Mouse (Mus musculus): ENCODE measurements around the gene Pqlc2. TPM values are rescaled to one million over a fixed set of nuclear protein-coding genes. Genes with fewer than 3 reads are reported as not detected.

Pqlc2 gene
- polyA plus RNA-seq, 1 experiment from 2014 or later: 12.7 TPM

DNA sequence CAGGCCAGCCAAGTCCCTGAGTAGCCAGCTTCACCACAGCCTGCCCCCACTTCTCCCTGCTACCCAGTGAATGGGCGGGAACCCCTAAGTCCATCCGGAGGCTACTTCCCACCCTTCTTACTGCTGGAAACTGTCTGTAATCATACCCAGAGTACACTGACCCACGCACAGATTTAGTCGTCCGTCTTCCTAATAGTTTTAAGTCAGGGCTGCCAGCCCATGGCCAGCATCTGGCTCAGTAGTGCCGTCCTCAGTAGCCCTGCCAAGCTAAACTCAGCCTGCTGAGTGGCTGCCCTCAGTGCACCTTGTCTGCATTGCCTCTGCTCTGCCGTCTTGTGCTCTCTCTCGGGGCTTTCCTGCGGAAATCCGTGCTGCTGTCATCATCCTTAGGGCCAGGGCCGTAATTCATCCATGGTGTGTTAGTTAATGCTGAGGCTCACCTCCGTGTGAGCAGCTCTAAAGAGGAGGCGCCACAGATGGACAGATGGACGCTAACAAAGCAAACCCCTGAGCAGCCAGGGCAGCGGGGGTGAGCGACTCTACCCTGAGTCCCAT lies 28.6 kb downstream of the Pqlc2 start:
- Histone ChIP-seq H3K9ac (no peak overlapping the region), H3K9me3 (replicated peaks) (no peaks in the 10 kb centered on the region), H3K27ac (replicated peaks) (no peak overlapping the region), H3K4me2 (no peak overlapping the region), H3K4me3 (replicated peaks) (no peak overlapping the region), H3K4me1 (replicated peaks) (no peaks in the 10 kb centered on the region), H3K27me3 (no peaks in the 10 kb centered on the region), H3K36me3 (replicated peaks) (peaks cover 68% of the 10 kb centered on the region)
- 83% methylated on average over 16 of the region's 16 CpGs for WGBS (ENCODE audit: insufficient replicate concordance)
- ATAC-seq (ENCODE audit: insufficient read depth): no peak

DNA sequence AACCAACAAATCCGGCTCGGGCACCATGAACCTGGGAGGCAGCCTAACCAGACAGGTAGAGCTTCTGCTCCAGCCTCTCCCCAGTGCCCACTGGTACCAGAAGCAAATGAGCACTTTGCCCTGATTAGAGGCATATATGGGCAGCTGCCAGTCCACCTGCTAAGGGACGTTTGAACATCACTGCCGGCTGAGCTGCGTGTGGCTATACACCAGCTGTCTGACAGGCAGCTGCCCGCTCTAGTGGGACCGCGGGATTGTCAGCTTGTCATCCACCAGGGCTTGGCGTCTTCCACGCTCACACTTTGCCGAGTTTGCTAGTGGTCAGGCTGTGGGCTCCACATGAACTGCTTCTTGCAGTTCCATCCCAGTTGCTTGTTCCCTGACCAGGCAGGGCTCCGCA lies 30.0 kb downstream of the Pqlc2 start:
- Histone ChIP-seq H3K27ac (replicated peaks) (no peak overlapping the region), H3K9me3 (replicated peaks) (no peaks in the 10 kb centered on the region), H3K27me3 (no peaks in the 10 kb centered on the region), H3K36me3 (replicated peaks) (peaks cover 59% of the 10 kb centered on the region), H3K9ac (no peak overlapping the region), H3K4me2 (no peak overlapping the region), H3K4me3 (replicated peaks) (no peak overlapping the region), H3K4me1 (replicated peaks) (no peaks in the 10 kb centered on the region)
- ATAC-seq (ENCODE audit: insufficient read depth): no peak
- WGBS (ENCODE audit: insufficient replicate concordance): 82% methylated on average over 12 of the region's 12 CpGs

DNA sequence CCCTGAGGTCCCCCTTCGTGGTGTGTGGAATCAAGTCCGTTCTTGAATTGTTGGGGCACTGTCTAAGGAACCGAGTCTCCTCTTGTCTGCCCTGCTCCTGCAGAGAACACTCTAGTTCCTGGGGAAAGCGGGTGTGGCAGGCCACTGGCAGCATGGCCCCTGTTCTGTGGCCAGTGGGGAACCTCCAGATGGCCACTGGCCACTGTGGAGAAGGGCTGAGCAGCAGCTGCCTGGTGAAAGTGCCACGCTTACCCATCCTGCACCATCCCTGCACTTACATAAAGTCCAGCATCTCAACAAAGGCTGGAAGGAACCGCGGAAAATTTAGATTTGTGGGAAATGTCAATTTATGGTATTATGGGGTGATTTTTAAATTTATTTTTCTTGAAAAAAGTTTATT lies 34.1 kb downstream of the Pqlc2 start:
- no peak overlapping the region for H3K27ac ChIP-seq (replicated peaks)
- H3K9me3 ChIP-seq (replicated peaks): no peaks in the 10 kb centered on the region
- H3K4me1 ChIP-seq (replicated peaks): no peaks in the 10 kb centered on the region; the same call in 1 of the 2 replicates
- H3K27me3 ChIP-seq: no peaks in the 10 kb centered on the region
- WGBS (ENCODE audit: insufficient replicate concordance): 82% methylated on average over 7 of the region's 7 CpGs
- H3K9ac ChIP-seq: no peak overlapping the region
- peaks cover 36% of the 10 kb centered on the region for H3K36me3 ChIP-seq (replicated peaks)
- H3K4me2 ChIP-seq: no peak overlapping the region
- ATAC-seq (ENCODE audit: insufficient read depth): no peak
- no peak overlapping the region for H3K4me3 ChIP-seq (replicated peaks)

DNA sequence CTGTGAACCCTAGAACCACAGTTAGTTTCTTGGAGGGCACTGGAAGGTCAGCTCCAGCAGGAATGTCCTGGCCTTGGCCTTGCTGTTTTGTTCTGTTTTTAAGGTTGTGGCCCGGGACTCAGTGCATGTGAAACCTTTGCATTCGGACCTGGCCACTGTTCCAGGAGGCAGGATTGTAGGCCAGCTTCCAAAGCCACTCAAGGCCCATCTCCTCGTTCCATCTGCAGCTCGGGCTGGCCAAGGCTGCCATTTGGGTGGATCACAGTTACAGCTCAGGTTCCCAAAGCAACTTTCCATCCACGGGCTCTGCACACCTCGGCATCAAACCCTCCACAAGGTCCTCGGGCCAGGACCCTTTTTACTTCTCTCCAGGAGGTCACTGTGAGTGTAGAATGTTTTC lies 35.9 kb downstream of the Pqlc2 start:
- H3K27ac ChIP-seq (replicated peaks): no peak overlapping the region
- peaks cover 19% of the 10 kb centered on the region for H3K36me3 ChIP-seq (replicated peaks)
- no peak overlapping the region for H3K9ac ChIP-seq
- H3K4me3 ChIP-seq (replicated peaks): no peak overlapping the region
- H3K4me2 ChIP-seq: no peak overlapping the region
- no peak for ATAC-seq (ENCODE audit: insufficient read depth)
- H3K27me3 ChIP-seq: no peaks in the 10 kb centered on the region
- no peaks in the 10 kb centered on the region for H3K9me3 ChIP-seq (replicated peaks)
- WGBS (ENCODE audit: insufficient replicate concordance): 81% methylated on average over 7 of the region's 7 CpGs
- H3K4me1 ChIP-seq (replicated peaks): no peaks in the 10 kb centered on the region; the same call in 1 of the 2 replicates

DNA sequence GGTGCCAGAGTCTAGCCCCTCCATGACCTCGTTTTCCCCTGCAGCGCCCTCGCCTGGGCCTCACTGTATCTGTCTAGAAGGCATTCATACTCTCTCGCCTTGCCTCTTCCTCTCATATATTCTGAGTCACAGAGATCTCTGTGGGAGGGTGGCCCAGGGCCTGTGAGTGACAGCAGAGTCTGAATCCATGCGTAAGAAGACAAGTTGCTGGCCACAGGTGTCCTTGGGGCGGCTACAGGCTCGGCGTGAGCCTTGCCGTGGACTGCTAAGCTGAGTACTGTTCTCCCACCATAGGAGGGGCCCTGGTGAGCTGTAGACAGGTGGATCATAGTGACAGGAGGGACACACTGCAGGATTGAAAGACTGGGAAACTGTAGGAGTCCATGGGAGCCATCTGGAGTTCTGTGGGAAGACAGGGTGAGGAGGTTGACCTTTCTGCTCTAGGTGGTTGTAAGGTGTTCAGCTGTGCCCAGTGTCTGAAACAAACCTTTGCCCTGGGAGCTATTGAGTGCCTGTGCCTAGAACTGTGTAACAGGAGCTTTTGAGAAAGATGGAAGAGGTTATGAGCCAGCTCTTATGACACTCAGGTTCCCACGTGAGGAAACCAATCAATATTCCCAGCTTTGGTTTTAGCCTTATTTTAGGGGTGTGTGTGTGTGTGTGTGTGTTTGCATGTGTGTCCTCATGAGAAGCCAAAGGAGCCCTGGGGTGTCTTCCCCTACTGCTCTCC lies 37.4 kb downstream of the Pqlc2 start:
- Histone ChIP-seq H3K9me3 (replicated peaks) (no peaks in the 10 kb centered on the region), H3K36me3 (replicated peaks) (peaks cover 26% of the 10 kb centered on the region), H3K27ac (replicated peaks) (no peak overlapping the region), H3K9ac (no peak overlapping the region), H3K4me2 (no peak overlapping the region), H3K27me3 (no peaks in the 10 kb centered on the region), H3K4me1 (replicated peaks) (no peaks in the 10 kb centered on the region; the same call in 1 of the 2 replicates), H3K4me3 (replicated peaks) (no peak overlapping the region)
- whole genome bisulfite sequencing (ENCODE audit: insufficient replicate concordance): 84% methylated on average over 10 of the region's 10 CpGs
- no peak for ATAC-seq (ENCODE audit: insufficient read depth)

DNA sequence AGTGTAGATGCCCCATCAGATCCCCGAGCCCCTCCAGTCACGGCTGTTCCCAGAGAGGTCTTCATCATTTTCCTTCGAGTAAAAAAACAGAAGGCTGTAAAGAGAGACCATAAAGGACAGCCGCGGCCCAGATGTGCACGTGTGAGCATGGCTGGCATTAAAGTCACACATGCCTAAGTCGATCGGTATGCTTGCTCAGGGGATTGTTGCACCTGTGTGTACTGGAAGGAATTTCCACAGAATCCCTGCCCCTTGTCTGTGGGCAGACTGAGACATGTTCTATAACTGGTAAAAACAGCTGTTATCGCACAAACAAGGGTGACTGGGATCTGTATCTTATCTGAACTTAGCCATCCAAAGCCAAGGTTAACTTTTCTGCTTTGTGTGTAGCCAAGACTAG lies 38.9 kb downstream of the Pqlc2 start:
- 76% methylated on average over 9 of the region's 9 CpGs for WGBS (ENCODE audit: insufficient replicate concordance)

DNA sequence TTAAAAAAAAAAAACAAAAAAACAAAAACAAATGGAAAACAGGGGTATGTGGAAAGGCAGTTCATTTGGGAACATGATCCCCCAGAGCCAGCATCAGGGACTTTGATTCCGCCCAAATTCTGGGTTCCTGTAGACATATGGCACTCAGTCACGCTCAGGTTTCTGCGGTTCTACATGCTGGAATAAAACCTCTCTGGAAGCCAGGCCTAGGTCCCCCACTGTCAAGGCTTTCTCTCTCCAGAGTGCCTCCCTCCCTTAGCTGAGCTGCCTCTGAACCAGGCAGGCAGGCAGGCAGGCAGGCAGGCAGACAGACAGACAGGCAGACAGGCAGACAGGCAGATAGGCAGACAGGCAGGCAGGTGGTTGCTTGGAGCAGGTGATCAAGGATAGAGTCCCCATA lies 40.3 kb downstream of the Pqlc2 start:
- no peak for ATAC-seq (ENCODE audit: insufficient read depth)
- peaks cover 38% of the 10 kb centered on the region for H3K36me3 ChIP-seq (replicated peaks)
- 84% methylated on average over 3 of the region's 3 CpGs for WGBS (ENCODE audit: insufficient replicate concordance)
- no peak overlapping the region for H3K27ac ChIP-seq (replicated peaks)
- H3K4me3 ChIP-seq (replicated peaks): no peak overlapping the region
- no peaks in the 10 kb centered on the region for H3K27me3 ChIP-seq
- H3K4me2 ChIP-seq: no peak overlapping the region
- H3K9ac ChIP-seq: no peak overlapping the region
- no peaks in the 10 kb centered on the region for H3K9me3 ChIP-seq (replicated peaks)
- no peaks in the 10 kb centered on the region; the same call in 1 of the 2 replicates for H3K4me1 ChIP-seq (replicated peaks)

More for the DNA sequence above, 38.9 kb downstream of the Pqlc2 start:
- H3K4me1 ChIP-seq (replicated peaks): no peaks in the 10 kb centered on the region; the same call in 1 of the 2 replicates
- no peak for ATAC-seq (ENCODE audit: insufficient read depth)
- H3K36me3 ChIP-seq (replicated peaks): peaks cover 38% of the 10 kb centered on the region
- no peaks in the 10 kb centered on the region for H3K9me3 ChIP-seq (replicated peaks)
- no peak overlapping the region for H3K27ac ChIP-seq (replicated peaks)
- no peak overlapping the region for H3K4me3 ChIP-seq (replicated peaks)
- H3K27me3 ChIP-seq: no peaks in the 10 kb centered on the region
- no peak overlapping the region for H3K9ac ChIP-seq
- no peak overlapping the region for H3K4me2 ChIP-seq

DNA sequence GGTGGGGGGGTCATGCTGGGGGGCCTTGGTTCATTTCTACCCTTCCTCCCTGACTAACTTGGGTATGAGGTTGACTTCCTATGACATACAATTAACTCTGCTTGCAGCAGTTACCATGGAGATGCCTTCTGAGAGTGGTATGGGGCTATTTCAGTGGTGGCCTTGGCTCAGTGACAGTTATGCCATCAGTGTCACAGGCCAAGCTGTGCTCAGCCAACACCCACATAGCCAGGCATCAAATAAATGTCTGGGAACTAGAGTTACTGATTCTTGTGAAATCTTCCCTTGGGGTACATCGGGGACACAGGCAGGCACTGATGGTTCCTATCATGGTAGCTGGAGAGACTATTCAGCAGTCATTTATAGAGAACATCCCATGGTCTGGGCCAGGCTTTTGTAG lies 42.3 kb downstream of the Pqlc2 start:
- H3K9ac ChIP-seq: no peak overlapping the region
- H3K4me3 ChIP-seq (replicated peaks): no peak overlapping the region
- peaks cover 46% of the 10 kb centered on the region for H3K36me3 ChIP-seq (replicated peaks)
- no peaks in the 10 kb centered on the region; the same call in 1 of the 2 replicates for H3K4me1 ChIP-seq (replicated peaks)
- ATAC-seq (ENCODE audit: insufficient read depth): no peak
- 75% methylated on average over 1 of the region's 1 CpGs for WGBS (ENCODE audit: insufficient replicate concordance)
- H3K4me2 ChIP-seq: no peak overlapping the region
- H3K27me3 ChIP-seq: no peaks in the 10 kb centered on the region
- H3K27ac ChIP-seq (replicated peaks): no peak overlapping the region
- no peaks in the 10 kb centered on the region for H3K9me3 ChIP-seq (replicated peaks)

DNA sequence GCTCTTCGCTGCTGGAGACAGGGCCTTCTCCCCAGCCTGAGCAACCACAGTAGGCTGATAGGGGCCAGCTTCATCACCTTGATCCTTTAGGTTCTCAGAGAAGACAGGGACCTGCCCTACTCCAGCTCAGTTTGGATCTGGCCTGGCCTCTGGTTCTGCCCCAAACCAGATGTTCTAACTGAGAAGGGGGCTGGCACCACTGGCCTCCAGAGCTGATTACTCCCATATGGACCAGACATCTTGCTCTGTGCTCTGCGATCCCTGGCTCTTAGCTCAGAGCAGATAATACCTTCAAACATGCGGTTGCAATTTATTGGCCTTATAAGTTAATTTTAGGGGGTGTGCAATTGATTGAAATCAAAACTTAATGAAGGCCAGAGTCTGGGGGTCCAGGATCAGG lies 43.2 kb downstream of the Pqlc2 start:
- no peaks in the 10 kb centered on the region for H3K27me3 ChIP-seq
- no peak overlapping the region for H3K4me3 ChIP-seq (replicated peaks)
- H3K4me1 ChIP-seq (replicated peaks): no peaks in the 10 kb centered on the region; the same call in 1 of the 2 replicates
- H3K36me3 ChIP-seq (replicated peaks): peaks cover 55% of the 10 kb centered on the region
- no peak overlapping the region for H3K27ac ChIP-seq (replicated peaks)
- no peak overlapping the region for H3K4me2 ChIP-seq
- ATAC-seq (ENCODE audit: insufficient read depth): no peak
- no peak overlapping the region for H3K9ac ChIP-seq
- no peaks in the 10 kb centered on the region for H3K9me3 ChIP-seq (replicated peaks)
- 72% methylated on average over 3 of the region's 3 CpGs for WGBS (ENCODE audit: insufficient replicate concordance)

DNA sequence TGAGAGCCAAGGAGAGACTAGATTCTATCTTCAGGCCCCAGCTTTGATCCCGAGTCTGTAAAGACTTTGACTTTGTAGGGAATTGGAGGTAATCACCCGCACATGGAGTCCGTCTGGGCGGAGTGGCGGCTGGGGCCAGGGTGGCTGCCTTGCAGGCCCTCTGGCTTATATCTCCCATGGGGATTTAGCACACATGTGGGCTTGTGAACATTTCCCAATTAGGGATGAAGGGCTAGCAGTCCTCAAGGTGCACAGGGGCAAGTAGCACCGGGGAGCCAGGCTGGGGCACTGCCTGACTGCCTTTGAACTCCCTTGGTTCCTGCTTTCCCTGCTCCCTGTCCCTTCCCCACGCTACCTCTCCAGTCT lies 44.0 kb downstream of the Pqlc2 start:
- WGBS (ENCODE audit: insufficient replicate concordance): 78% methylated on average over 7 of the region's 7 CpGs
- Histone ChIP-seq H3K4me3 (replicated peaks) (no peak overlapping the region), H3K9me3 (replicated peaks) (no peaks in the 10 kb centered on the region), H3K4me2 (no peak overlapping the region), H3K9ac (no peak overlapping the region), H3K4me1 (replicated peaks) (no peaks in the 10 kb centered on the region; the same call in 1 of the 2 replicates), H3K27me3 (no peaks in the 10 kb centered on the region), H3K27ac (replicated peaks) (no peak overlapping the region), H3K36me3 (replicated peaks) (peaks cover 61% of the 10 kb centered on the region)
- no peak for ATAC-seq (ENCODE audit: insufficient read depth)

DNA sequence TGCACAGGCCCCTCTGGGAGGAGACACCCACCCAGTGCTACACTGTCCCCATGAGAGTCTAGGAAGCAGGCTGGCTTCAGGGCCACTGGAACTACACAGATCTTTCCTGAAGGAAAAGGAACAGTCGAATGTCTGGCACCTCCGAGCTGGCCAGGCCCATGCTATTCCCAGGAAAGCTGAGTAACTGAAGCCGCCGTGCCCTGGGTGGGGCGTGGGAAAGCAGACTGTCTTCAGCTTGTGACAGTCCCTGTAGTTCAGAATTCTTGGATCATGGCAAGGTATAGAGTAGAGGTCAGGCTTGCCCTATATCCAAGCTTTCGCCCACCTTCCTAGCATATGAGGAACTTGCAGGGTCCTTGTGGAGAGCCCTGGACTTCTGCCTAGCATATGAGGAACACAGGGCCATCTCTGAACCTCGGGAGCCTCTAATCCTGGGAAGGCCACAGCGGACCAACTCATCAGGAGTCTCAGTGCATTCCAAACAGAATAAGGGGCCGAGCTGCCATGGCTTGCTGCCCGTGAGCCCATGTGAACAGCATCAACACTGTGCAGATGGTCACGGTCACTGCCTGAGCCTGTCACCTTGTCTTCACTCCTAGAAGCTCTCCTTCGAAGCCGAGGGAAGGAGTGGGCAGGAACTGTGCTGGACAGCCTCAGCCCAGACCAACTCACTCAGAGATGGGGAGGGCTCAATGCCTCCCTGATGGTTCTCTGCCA lies 44.6 kb downstream of the Pqlc2 start:
- Histone ChIP-seq H3K27me3 (no peaks in the 10 kb centered on the region), H3K4me3 (replicated peaks) (no peak overlapping the region), H3K36me3 (replicated peaks) (peaks cover 66% of the 10 kb centered on the region), H3K4me2 (no peak overlapping the region), H3K9me3 (replicated peaks) (no peaks in the 10 kb centered on the region), H3K4me1 (replicated peaks) (no peaks in the 10 kb centered on the region), H3K9ac (no peak overlapping the region), H3K27ac (replicated peaks) (no peak overlapping the region)
- WGBS (ENCODE audit: insufficient replicate concordance): 80% methylated on average over 13 of the region's 13 CpGs
- ATAC-seq (ENCODE audit: insufficient read depth): no peak
